Mouse (Mus musculus): ENCODE results near the gene Pecam1. TPM values are rescaled to one million over a fixed set of nuclear protein-coding genes. Genes with fewer than 3 reads are reported as not detected.
"Not testable (repeated sequence)": the region's sequence is repeated elsewhere in the genome, so short reads cannot be mapped to it uniquely, and the experiment has no call there.

The Pecam1 gene
- polyA plus RNA-seq, 1 experiment from 2014 or later, result 23.6 TPM

DNA sequence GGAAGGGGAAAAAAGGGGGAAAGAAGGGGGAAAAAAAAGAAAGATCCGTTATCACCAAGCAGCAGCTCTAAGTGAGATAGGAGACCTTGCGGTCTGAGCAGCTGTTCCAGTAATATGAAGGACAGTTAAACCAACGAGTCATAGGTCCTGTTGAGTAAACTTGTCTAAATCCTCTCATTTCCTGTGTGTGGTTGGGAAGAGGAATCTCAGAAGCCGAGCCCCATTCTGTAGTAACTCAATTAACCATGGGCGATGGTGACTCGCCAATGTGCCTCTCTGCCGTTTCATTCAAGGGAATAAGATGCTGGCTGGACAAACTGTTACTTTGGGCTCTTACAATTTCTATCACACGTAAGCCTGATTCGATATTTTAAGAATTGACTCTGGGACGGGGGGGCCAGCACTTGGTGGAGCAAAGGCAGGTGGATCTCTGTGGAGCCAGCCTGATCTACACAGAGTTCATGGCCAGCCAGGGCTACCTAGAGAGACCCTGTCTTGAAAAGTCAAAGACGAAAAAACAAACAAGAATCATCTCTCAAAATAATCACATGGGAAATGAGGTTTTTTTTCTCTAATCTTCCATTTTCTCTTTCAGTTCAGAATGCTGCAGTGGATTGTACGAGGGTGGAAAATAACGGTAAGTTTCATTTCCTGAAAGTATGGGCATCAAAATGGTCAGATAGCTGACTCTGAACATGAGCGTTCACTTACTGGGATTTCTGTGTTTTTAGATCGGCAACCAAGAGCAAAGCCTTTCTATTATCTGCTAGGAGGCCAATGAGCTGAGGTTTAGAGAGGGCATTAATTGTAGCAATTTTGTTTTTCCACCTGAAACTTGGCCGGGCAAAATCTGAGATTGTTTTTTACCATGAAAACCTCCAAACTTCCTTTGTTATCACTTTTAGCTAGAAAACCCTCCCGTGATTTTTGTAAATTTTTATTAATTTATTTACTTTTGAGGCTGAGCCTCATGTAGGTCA is 901 bp upstream of the Pecam1 start, which contains the start of gene Milr1:
Gene Milr1 (plus strand): TSS at position 188 of the 980 bp plus-strand sequence.
- 85% methylated on average over 17 of the region's 17 CpGs for WGBS
- H3K27me3 ChIP-seq, result no peaks in the 10 kb centered on the region
- no peak within 1 kb of the TSS for H3K4me3 ChIP-seq (replicated peaks)
- H3K27ac ChIP-seq, result no peak within 1 kb of the TSS
- no peak for ATAC-seq (ENCODE audit: insufficient number of reproducible peaks, insufficient read depth, low FRiP score, low TSS enrichment, low read depth)
- H3K36me3 ChIP-seq, result no peaks in the 10 kb centered on the region
- no peak within 1 kb of the TSS for H3K9ac ChIP-seq (replicated peaks)
- H3K4me1 ChIP-seq (replicated peaks), result no peaks in the 10 kb centered on the region
- H3K4me2 ChIP-seq, result no peak within 1 kb of the TSS
- H3K9me3 ChIP-seq, result peaks cover 11% of the 10 kb centered on the region; the same call in 1 of the 2 replicates

DNA sequence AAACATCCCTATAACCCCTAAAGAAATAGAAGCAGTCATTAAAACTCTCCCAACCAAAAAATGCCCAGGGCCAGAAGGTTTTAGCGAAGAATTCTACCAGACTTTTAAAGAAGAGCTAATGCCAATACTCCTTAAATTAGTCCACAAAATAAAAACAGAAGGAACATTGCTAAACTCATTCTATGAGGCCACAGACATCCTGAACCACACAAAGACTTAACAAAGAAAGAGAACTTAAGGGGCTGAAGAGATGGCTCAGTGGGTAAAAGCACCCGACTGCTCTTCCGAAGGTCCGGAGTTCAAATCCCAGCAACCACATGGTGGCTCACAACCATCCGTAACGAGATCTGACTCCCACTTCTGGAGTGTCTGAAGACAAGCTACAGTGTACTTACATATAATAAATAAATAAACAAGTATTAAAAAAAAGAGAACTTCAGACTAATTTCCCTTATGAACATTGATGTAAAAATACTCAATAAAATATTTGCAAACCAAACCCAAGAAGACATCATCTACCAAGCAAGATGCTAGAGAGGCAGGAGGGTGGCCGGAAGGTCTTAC is 789 bp downstream of the Pecam1 start:
- not testable (repeated sequence) for H3K27ac ChIP-seq; ATAC-seq (ENCODE audit: insufficient number of reproducible peaks, insufficient read depth, low FRiP score, low TSS enrichment, low read depth); H3K36me3 ChIP-seq; H3K4me2 ChIP-seq; H3K4me3 ChIP-seq (replicated peaks); H3K4me1 ChIP-seq (replicated peaks); H3K9ac ChIP-seq (replicated peaks); H3K27me3 ChIP-seq
- H3K9me3 ChIP-seq, result peaks cover 11% of the 10 kb centered on the region; the same call in 1 of the 2 replicates
- WGBS, result 97% methylated on average over 7 of the region's 7 CpGs

DNA sequence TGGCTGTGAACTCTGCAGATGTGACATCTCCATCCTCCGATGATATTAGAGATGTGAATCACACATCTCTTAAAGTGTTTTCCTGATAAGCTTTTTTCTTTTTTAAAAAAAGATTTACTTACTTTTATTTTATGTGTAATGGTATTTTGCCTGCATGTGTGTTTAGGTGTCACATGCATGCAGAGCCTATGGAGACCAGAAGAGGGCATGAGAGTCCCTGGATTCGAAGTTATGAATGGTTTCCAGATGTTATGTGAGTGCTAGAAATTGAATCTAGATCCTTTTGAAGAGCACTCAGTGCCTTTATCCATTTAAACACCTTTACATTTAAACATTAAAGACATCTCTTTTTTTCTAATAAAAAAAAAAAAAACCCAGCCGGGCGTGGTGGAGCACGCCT is 5.5 kb downstream of the Pecam1 start:
- Histone ChIP-seq H3K4me1 (replicated peaks) (no peaks in the 10 kb centered on the region), H3K9me3 (peaks cover 11% of the 10 kb centered on the region; the same call in 1 of the 2 replicates), H3K9ac (replicated peaks) (no peak overlapping the region), H3K27ac (no peak overlapping the region), H3K36me3 (no peaks in the 10 kb centered on the region), H3K4me3 (replicated peaks) (no peak overlapping the region), H3K4me2 (no peak overlapping the region), H3K27me3 (no peaks in the 10 kb centered on the region)
- no peak for ATAC-seq (ENCODE audit: insufficient number of reproducible peaks, insufficient read depth, low FRiP score, low TSS enrichment, low read depth)
- WGBS, result 88% methylated on average over 5 of the region's 5 CpGs

DNA sequence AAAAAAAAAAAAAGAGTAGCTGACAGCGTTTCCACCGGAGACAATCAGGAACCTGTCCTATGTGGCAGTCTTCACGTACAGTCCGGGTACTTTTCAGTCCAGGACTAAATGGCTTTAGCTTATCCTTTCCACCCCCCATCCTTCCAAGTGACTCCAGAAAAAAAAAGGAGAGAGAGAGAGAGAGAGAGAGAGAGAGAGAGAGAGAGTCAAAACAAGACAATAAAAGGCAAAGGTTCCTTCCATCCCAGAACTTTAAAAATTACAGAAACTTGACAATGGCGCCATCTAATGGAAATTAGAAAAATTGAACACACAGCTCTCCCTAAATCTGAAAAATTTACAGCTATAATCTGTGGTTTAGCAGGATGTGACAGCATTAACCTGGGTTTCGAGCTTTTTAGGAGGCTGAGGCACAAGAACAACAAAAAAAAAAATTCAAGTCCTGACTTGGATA is 8.0 kb downstream of the Pecam1 start:
- no peak for ATAC-seq (ENCODE audit: insufficient number of reproducible peaks, insufficient read depth, low FRiP score, low TSS enrichment, low read depth)
- Histone ChIP-seq H3K4me1 (replicated peaks) (no peaks in the 10 kb centered on the region), H3K9ac (replicated peaks) (no peak overlapping the region), H3K9me3 (peaks cover 3% of the 10 kb centered on the region; the same call in 1 of the 2 replicates), H3K4me2 (no peak overlapping the region), H3K4me3 (replicated peaks) (no peak overlapping the region), H3K27ac (no peak overlapping the region), H3K27me3 (no peaks in the 10 kb centered on the region), H3K36me3 (no peaks in the 10 kb centered on the region)
- WGBS, result 41% methylated on average over 6 of the region's 6 CpGs

DNA sequence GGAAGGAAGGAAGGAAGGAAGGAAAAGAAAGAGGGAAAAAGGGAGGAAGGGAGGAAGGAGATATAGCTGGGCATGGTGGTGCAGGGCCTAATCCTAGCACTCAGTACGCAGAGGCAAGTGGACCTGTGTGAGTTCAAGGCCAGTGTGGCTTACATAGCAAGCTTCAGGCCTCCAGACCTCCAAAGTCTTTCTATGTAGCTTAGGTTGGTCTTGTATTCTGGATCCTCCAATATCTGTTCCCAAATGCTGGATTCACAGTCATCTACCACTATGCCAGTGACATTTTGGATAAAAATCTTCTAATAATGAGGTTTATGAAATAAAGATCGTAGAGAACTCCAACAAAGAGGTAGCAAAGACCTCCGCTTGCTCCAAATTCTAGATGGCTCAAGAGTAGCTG is 8.6 kb downstream of the Pecam1 start:
- no peaks in the 10 kb centered on the region for H3K27me3 ChIP-seq
- 92% methylated on average over 3 of the region's 3 CpGs for WGBS
- no peak overlapping the region for H3K27ac ChIP-seq
- no peak overlapping the region for H3K4me2 ChIP-seq
- H3K9ac ChIP-seq (replicated peaks), result no peak overlapping the region
- no peak for ATAC-seq (ENCODE audit: insufficient number of reproducible peaks, insufficient read depth, low FRiP score, low TSS enrichment, low read depth)
- no peak overlapping the region for H3K4me3 ChIP-seq (replicated peaks)
- H3K4me1 ChIP-seq (replicated peaks), result peaks cover 4% of the 10 kb centered on the region; the same call in 1 of the 2 replicates
- H3K9me3 ChIP-seq, result no peaks in the 10 kb centered on the region
- H3K36me3 ChIP-seq, result no peaks in the 10 kb centered on the region

DNA sequence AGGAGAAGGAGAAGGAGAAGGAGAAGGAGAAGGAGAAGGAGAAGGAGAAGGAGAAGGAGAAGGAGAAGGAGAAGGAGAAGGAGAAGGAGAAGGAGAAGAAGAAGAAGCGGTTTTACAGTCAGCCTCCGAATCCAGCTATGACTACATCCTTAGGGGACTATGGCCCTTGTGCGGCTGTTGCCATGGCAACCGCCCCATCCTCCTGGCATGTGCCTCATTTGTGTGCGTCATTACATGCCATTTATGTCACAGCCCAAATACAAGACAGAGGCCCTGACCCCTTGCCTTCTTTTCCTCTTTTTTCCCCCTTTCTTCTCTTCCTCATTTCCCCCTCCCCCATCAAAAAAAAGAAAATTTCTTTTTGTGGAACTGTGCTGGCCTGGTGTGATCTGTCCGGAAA is 9.2 kb downstream of the Pecam1 start:
- Histone ChIP-seq H3K4me1 (replicated peaks) (peaks cover 4% of the 10 kb centered on the region; the same call in 1 of the 2 replicates), H3K9me3 (no peaks in the 10 kb centered on the region), H3K27ac (no peak overlapping the region), H3K9ac (replicated peaks) (no peak overlapping the region), H3K36me3 (no peaks in the 10 kb centered on the region), H3K4me3 (replicated peaks) (no peak overlapping the region), H3K27me3 (no peaks in the 10 kb centered on the region), H3K4me2 (no peak overlapping the region)
- ATAC-seq (ENCODE audit: insufficient number of reproducible peaks, insufficient read depth, low FRiP score, low TSS enrichment, low read depth), result no peak
- 69% methylated on average over 6 of the region's 6 CpGs for WGBS

DNA sequence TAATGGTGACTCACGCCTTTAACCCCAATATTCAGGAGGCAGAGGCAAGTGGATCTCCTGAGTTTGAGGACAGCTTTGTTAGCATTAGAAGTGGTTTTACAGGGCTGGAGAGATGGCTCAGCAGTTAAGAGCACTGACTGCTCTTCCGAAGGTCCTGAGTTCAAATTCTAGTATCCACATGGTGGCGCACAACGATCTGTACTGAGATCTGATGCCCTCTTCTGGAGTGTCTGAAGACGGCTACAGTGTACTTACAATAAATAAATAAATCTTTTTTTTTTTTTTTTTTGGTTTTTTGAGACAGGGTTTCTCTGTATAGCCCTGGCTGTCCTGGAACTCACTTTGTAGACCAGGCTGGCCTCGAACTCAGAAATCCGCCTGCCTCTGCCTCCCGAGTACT is 9.7 kb downstream of the Pecam1 start:
- H3K4me1 ChIP-seq (replicated peaks); H3K36me3 ChIP-seq; ATAC-seq (ENCODE audit: insufficient number of reproducible peaks, insufficient read depth, low FRiP score, low TSS enrichment, low read depth); H3K4me3 ChIP-seq (replicated peaks); H3K9ac ChIP-seq (replicated peaks); H3K27ac ChIP-seq; H3K27me3 ChIP-seq; H3K9me3 ChIP-seq; H3K4me2 ChIP-seq: not testable (repeated sequence)
- 95% methylated on average over 5 of the region's 8 CpGs for WGBS

DNA sequence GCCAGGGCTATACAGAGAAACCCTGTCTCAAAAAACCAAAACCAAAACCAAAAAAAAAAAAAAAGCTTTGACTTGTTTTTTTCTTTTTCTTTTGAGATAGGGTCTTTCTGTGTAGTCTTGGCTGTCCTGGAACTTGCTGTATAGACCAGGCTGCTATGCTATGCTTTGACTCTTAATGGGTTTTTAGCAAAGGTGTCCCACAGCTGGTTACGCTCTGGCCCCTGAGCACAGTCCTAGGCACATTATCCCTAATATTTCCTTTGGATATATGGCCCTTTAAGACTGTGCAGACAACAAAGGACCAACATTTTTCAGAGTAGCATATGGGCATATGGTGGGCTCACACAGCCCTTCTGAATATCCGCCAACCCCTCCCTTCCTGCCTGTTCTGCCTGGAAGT is 11.3 kb downstream of the Pecam1 start:
- Histone ChIP-seq H3K27me3 (no peaks in the 10 kb centered on the region), H3K9ac (replicated peaks) (no peak overlapping the region), H3K36me3 (no peaks in the 10 kb centered on the region), H3K4me2 (no peak overlapping the region), H3K4me1 (replicated peaks) (peaks cover 4% of the 10 kb centered on the region; the same call in 1 of the 2 replicates), H3K9me3 (no peaks in the 10 kb centered on the region), H3K27ac (no peak overlapping the region), H3K4me3 (replicated peaks) (no peak overlapping the region)
- no peak for ATAC-seq (ENCODE audit: insufficient number of reproducible peaks, insufficient read depth, low FRiP score, low TSS enrichment, low read depth)
- 93% methylated on average over 2 of the region's 2 CpGs for WGBS

DNA sequence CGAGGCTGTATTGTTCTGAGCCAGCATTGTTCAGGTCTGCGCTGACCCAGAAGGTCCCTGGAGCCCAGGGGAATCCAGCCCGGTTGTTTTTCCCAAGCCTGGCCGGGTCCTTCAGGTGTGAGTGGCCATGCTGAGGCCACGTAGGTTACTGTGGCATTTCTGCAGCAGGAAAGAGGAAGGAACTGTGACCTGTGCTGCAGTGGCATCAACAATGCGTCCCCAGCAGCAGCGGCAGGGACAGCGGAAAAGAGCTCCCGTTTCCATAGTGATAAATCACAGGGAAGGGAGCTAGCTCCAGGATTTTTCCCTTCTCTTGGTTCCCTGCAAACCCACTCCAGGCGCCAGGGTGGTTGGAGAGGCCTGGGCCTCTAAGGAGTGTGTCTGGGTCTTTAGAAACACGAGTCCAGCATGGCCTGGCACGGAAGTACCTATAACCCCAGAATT is 13.2 kb downstream of the Pecam1 start:
- H3K4me3 ChIP-seq (replicated peaks), result no peak overlapping the region
- H3K4me1 ChIP-seq (replicated peaks), result peaks cover 4% of the 10 kb centered on the region; the same call in 1 of the 2 replicates
- no peaks in the 10 kb centered on the region for H3K27me3 ChIP-seq
- H3K9ac ChIP-seq (replicated peaks), result no peak overlapping the region
- no peak overlapping the region for H3K27ac ChIP-seq
- ATAC-seq (ENCODE audit: insufficient number of reproducible peaks, insufficient read depth, low FRiP score, low TSS enrichment, low read depth), result no peak
- no peaks in the 10 kb centered on the region for H3K36me3 ChIP-seq
- H3K9me3 ChIP-seq, result no peaks in the 10 kb centered on the region
- no peak overlapping the region for H3K4me2 ChIP-seq
- 27% methylated on average over 12 of the region's 12 CpGs for WGBS

DNA sequence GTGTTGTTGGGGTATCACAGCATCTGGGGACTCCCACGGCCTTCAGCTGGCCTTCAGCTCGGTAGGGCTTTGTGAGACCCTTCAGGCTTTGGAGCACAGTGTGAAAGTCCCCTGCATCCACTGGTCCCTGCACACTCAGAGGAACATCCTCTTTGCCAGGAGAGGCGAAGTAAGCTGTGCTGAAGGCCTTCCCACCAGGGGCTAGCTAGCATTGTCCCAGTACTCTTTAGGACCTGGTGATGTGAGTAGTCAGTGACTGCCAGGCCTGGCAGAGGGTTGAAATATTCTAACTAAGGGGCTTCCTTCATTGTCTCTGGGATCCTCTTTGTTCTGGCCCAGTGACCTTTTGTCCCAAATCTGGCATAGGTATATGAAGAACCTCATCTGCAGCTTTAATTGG is 13.8 kb downstream of the Pecam1 start:
- H3K4me3 ChIP-seq (replicated peaks), result no peak overlapping the region
- no peaks in the 10 kb centered on the region for H3K9me3 ChIP-seq
- peaks cover 4% of the 10 kb centered on the region; the same call in 1 of the 2 replicates for H3K4me1 ChIP-seq (replicated peaks)
- no peak overlapping the region for H3K4me2 ChIP-seq
- H3K36me3 ChIP-seq, result no peaks in the 10 kb centered on the region
- no peak overlapping the region for H3K9ac ChIP-seq (replicated peaks)
- WGBS, result 74% methylated on average over 3 of the region's 3 CpGs
- no peak for ATAC-seq (ENCODE audit: insufficient number of reproducible peaks, insufficient read depth, low FRiP score, low TSS enrichment, low read depth)
- H3K27me3 ChIP-seq, result no peaks in the 10 kb centered on the region
- peak overlapping the region; percentile 62; the same call in 1 of the 2 replicates for H3K27ac ChIP-seq

DNA sequence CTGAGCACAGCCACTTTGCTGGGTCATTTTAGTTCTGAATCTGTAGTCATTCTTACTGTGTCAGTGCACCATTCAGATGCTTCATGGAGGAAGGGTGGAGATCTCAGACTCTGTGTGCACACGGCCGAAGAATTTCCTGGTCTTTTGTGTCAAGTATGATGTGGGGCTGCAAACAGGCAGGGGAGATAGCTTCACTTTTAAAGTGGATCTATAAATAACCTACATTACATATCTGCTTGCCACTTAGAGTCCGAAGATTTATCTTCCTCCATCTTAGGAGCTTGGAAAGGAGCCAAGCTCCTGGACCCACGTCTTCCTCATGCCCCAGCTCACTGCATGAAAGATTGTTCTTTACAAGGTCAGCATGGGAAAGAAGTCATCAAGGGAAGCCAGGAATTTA is 19.7 kb downstream of the Pecam1 start:
- H3K9me3 ChIP-seq, result no peaks in the 10 kb centered on the region
- no peak overlapping the region; the same call in 1 of the 2 replicates for H3K27ac ChIP-seq
- H3K9ac ChIP-seq (replicated peaks), result no peak overlapping the region
- no peaks in the 10 kb centered on the region for H3K27me3 ChIP-seq
- no peak overlapping the region for H3K4me3 ChIP-seq (replicated peaks)
- no peak for ATAC-seq (ENCODE audit: insufficient number of reproducible peaks, insufficient read depth, low FRiP score, low TSS enrichment, low read depth)
- no peaks in the 10 kb centered on the region for H3K36me3 ChIP-seq
- H3K4me1 ChIP-seq (replicated peaks), result peaks cover 13% of the 10 kb centered on the region
- no peak overlapping the region for H3K4me2 ChIP-seq
- WGBS, result 79% methylated on average over 4 of the region's 4 CpGs
